Mouse (Mus musculus) ovary, adult 18-20 months (tissue): ENCODE data around the gene Aff4.
"Not testable (repeated sequence)": the region's sequence is repeated elsewhere in the genome, so short reads cannot be mapped to it uniquely, and the experiment has no call there.

ENCODE experiments used
- DNase-seq: peaks from one replicate; pipeline ENCODE4 v3.0.0; 2022; ENCODE audit warnings: low spot score, mixed read lengths

Aff4 gene

GRCm38 (mm10) chr11:53350291-53351223 lies at the start of gene Aff4:
Aff4 (plus strand) TSS chr11:53350833.
- peak; percentile 88 for DNase-seq

- no peak for DNase-seq
Measured at GRCm38 (mm10) chr11:53301167-53301515, 49.5 kb upstream of the Aff4 start.

- DNase-seq, result no peak
Measured at GRCm38 (mm10) chr11:53304044-53304840, 46.4 kb upstream of the Aff4 start.

- no peak for DNase-seq
Measured at GRCm38 (mm10) chr11:53306965-53307364, 43.7 kb upstream of the Aff4 start.

- DNase-seq, result no peak
Measured at GRCm38 (mm10) chr11:53307558-53308065, 43.0 kb upstream of the Aff4 start.

- DNase-seq, result peak; percentile 57
Measured at GRCm38 (mm10) chr11:53308251-53308864, 42.3 kb upstream of the Aff4 start.

- DNase-seq, result peak; percentile 55
Measured at GRCm38 (mm10) chr11:53308884-53309310, 41.7 kb upstream of the Aff4 start.

- DNase-seq, result no peak
Measured at GRCm38 (mm10) chr11:53311385-53311784, 39.2 kb upstream of the Aff4 start.

GRCm38 (mm10) chr11:53312823-53313222 lies 37.8 kb upstream of the Aff4 start:
- DNase-seq, result not testable (repeated sequence)

- DNase-seq, result peak; percentile 78
Measured at GRCm38 (mm10) chr11:53314770-53315173, 35.9 kb upstream of the Aff4 start.

- DNase-seq, result no peak
Measured at GRCm38 (mm10) chr11:53316996-53317395, 33.6 kb upstream of the Aff4 start.

GRCm38 (mm10) chr11:53318041-53318440 lies 32.6 kb upstream of the Aff4 start:
- DNase-seq, result no peak

- not testable (repeated sequence) for DNase-seq
Measured at GRCm38 (mm10) chr11:53318568-53318967, 32.1 kb upstream of the Aff4 start.

- not testable (repeated sequence) for DNase-seq
Measured at GRCm38 (mm10) chr11:53319867-53320266, 30.8 kb upstream of the Aff4 start.

GRCm38 (mm10) chr11:53324512-53324968 lies 26.1 kb upstream of the Aff4 start, which contains the start of gene Zcchc10:
Zcchc10 (plus strand) TSS chr11:53324679.
- peak; percentile 76 for DNase-seq

- DNase-seq, result no peak
Measured at GRCm38 (mm10) chr11:53330325-53330724, 20.3 kb upstream of the Aff4 start.

GRCm38 (mm10) chr11:53331121-53331520 lies 19.5 kb upstream of the Aff4 start:
- DNase-seq, result no peak

- no peak for DNase-seq
Measured at GRCm38 (mm10) chr11:53332076-53332680, 18.5 kb upstream of the Aff4 start.

- DNase-seq, result no peak
Measured at GRCm38 (mm10) chr11:53335505-53336181, 15.0 kb upstream of the Aff4 start.

- no peak for DNase-seq
Measured at GRCm38 (mm10) chr11:53336182-53336571, 14.5 kb upstream of the Aff4 start.

GRCm38 (mm10) chr11:53336924-53337323 lies 13.7 kb upstream of the Aff4 start:
- DNase-seq, result no peak
